Mouse (Mus musculus) ovary, postnatal 10 days (tissue): ENCODE data around the gene Chd9.

ENCODE experiments used
- DNase-seq: peaks from one replicate; pipeline ENCODE4 v3.0.0; 2022; ENCODE audit warnings: low spot score

The Chd9 gene

DNA sequence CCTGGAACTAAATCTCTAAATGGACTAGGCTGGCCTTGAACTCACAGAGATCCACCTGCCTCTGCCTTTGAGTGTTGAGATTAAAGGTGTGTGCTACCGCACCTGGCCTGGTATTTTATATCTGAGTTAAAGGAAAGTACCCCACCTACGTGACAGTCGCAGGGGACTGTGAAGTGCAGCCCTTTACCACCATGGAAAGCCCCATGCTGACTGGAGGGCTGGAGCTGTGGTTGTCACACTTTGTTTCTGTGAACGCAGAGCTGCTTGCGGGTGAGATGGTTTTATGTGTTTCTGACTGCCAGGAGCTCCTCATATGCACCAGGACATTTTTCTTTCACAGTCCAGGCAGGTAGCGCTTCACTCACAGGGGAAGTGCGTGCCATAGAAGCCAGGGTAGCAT lies 260.3 kb downstream of the Chd9 start:
- DNase-seq, result no peak

GRCm38 (mm10) chr8:91089601-91090000 lies 261.4 kb downstream of the Chd9 start:
- no peak for DNase-seq

DNA sequence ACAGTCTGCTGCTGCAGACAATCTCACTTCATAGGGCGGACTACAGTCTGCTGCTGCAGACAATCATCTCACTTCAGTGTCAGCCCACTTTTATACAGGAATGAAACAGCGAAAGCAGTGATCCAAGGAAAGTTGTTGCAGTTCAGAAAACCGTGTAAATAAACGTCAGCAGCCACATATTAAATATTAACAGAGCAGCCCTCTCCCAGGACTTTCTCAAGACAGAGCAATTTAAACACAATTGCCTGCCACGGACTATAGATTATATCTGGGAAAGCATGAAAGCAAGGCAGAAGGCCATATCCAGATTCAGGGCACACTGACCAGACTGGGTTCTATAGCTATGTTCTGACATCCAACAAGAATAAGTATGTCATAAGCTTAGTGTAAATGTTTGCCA lies 266.0 kb downstream of the Chd9 start:
- DNase-seq, result no peak

- DNase-seq, result no peak
Observed at GRCm38 (mm10) chr8:91098106-91098505, 270.0 kb downstream of the Chd9 start.
